Mouse (Mus musculus) stomach, postnatal 0 days (tissue): ENCODE measurements around the gene Caln1. TPM values are rescaled to one million over a fixed set of nuclear protein-coding genes. Genes with fewer than 3 reads are reported as not detected.

Source experiments
- ATAC-seq: fragments of 200-750 bp; cut with Nextera tagmentation; 2 replicates; pipeline ENCODE4 v1.8.0; 2017; ENCODE audit not compliant: low FRiP score, low TSS enrichment
- DNase-seq: peaks from one replicate; pipeline ENCODE4 v3.0.0-alpha.2; 2016; ENCODE audit warnings: low spot score
- H3K27ac ChIP-seq: fragments of 300-500 bp; sonication (generic); replicated peaks from 2 replicates; pipeline ENCODE4 v1.5.1; 2014; ENCODE audit warnings: mild to moderate bottlenecking, control low read depth
- H3K27me3 ChIP-seq: fragments of 300-500 bp; sonication (generic); 2 replicates; pipeline ENCODE4 v1.6.1; 2014; ENCODE audit warnings: low read length; ENCODE audit not compliant: control insufficient read depth, insufficient read depth
- H3K36me3 ChIP-seq: fragments of 300-500 bp; sonication (generic); 2 replicates; pipeline ENCODE4 v1.6.1; 2014; ENCODE audit warnings: low read length, mixed read lengths; ENCODE audit not compliant: control insufficient read depth, insufficient read depth
- H3K4me1 ChIP-seq: fragments of 300-500 bp; sonication (generic); replicated peaks from 2 replicates; pipeline ENCODE4 v1.6.1; 2014; ENCODE audit warnings: antibody characterized with exemption; ENCODE audit not compliant: control insufficient read depth, insufficient read depth
- H3K4me2 ChIP-seq: fragments of 300-500 bp; sonication (generic); replicated peaks from 2 replicates; pipeline ENCODE4 v1.6.1; 2014; ENCODE audit warnings: low read depth, mild to moderate bottlenecking, control low read depth, moderate library complexity
- H3K4me3 ChIP-seq: fragments of 300-500 bp; sonication (generic); 2 replicates; pipeline ENCODE4 v1.5.1; 2014; ENCODE audit warnings: low read depth, low read length, control low read depth
- H3K9ac ChIP-seq: fragments of 300-500 bp; sonication (generic); 2 replicates; pipeline ENCODE4 v1.6.1; 2014; ENCODE audit warnings: mild to moderate bottlenecking, low read length, control low read depth, mixed read lengths
- H3K9me3 ChIP-seq: fragments of 300-500 bp; sonication (generic); 2 replicates; pipeline ENCODE4 v1.6.1; 2016; ENCODE audit warnings: low read length; ENCODE audit not compliant: control insufficient read depth
- CTCF ChIP-seq: IDR thresholded peaks from 2 replicates; pipeline ENCODE4 v1.5.1; 2016; ENCODE audit warnings: antibody characterized with exemption, low read depth, mild to moderate bottlenecking, moderate library complexity
- EP300 ChIP-seq: optimal IDR thresholded peaks from 2 replicates; pipeline ENCODE3; 2016; ENCODE audit warnings: antibody characterized with exemption
- WGBS: fragments of 180-500 bp; shearing (Covaris S2); extraction: QIAGEN DNeasy Blood & Tissue Kit; methylation state at CpG from one replicate; pipeline ENCODE4 v1.1.7; 2014; 5-methylcytosine and 5-hydroxymethylcytosine counted together
- polyA plus RNA-seq: library from polyadenylated mRNA; unstranded; fragments of >200 nt; fragmentation: Nextera tagmentation; extraction: Ambion mirVana; gene quantifications from 2 replicates; pipeline ENCODE4 v1.2.1, GENCODE M21; 2015

The Caln1 gene
- polyA plus RNA-seq, 1 experiment from 2014 or later = 0.11 TPM

DNA sequence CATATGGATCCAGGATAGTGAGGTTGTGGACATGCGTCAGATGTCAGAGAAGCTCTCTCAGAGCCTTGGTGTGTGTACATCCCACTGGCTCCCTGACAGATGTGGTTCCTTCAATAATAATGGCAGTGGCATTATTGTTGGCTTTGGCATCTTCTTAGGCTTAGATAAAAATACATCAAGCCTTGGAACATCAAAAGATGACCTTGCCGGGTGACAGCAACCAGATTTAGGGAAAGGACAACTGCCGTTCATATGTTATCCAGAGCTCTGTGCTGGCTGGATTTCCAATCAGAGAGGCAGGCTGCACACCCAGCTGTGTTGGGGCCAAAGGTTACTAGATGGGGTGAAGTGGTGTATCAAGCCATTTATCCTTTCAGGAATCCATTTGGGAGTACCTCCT is 6.2 kb downstream of the Caln1 start:
- H3K27ac ChIP-seq = no peak overlapping the region
- WGBS = 85% methylated on average over 3 of the region's 3 CpGs

DNA sequence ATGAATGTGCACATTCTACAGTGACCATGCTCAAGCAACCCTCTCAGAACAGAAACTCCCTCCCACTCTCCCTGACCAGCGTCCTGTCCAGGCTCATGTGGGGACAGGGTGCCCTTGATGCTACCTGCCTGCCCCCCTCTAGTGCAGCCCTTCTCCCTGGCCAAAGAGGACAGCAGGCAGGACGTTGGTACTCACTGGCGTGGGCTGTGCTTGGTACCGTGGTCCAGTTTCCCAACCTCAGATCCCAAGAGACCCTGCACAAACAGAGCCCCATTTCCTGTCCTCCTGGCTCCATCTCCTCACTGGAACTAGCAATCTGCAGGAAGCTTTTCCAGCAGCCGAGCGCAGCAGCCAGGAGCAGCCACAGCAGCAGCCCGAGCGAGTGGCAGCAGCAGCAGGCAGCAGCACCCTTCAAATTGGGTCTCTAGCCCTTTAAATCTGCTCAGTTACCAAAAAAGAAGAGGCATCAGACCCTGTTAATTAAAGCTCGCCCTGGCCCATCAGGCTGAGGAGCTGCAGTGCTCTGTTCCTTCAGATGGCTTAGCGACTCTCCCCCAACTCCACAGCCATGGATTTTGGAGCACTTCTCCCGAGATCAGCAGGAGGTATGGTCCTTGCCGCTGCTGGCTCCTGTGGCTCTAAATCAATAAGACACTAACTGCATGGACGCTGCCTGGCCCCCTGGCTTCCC is 15.1 kb downstream of the Caln1 start, which contains the start of gene A330070K13Rik:
A330070K13Rik (minus strand) TSS at position 410 of the 691 bp plus-strand sequence.
- Histone ChIP-seq H3K36me3 (no peaks in the 10 kb centered on the region), H3K4me2 (no peak within 1 kb of the TSS), H3K27me3 (no peaks in the 10 kb centered on the region), H3K27ac (no peak within 1 kb of the TSS), H3K4me1 (no peaks in the 10 kb centered on the region), H3K9me3 (no peaks in the 10 kb centered on the region), H3K4me3 (no peak within 1 kb of the TSS), H3K9ac (no peak within 1 kb of the TSS)
- TF ChIP-seq CTCF (no peak), EP300 (no peak)
- ATAC-seq (no peak), DNase-seq (no peak)
- 16% methylated on average over 13 of the region's 13 CpGs for WGBS

More for the DNA sequence above, 6.2 kb downstream of the Caln1 start:
- TF ChIP-seq EP300 (no peak), CTCF (no peak)
- H3K9ac ChIP-seq = no peak overlapping the region
- H3K4me3 ChIP-seq = no peak overlapping the region
- H3K4me2 ChIP-seq = no peak overlapping the region
- DNase-seq (no peak), ATAC-seq (no peak)
- no peaks in the 10 kb centered on the region for H3K36me3 ChIP-seq
- H3K27me3 ChIP-seq = no peaks in the 10 kb centered on the region
- H3K4me1 ChIP-seq = no peaks in the 10 kb centered on the region
- no peaks in the 10 kb centered on the region for H3K9me3 ChIP-seq

DNA sequence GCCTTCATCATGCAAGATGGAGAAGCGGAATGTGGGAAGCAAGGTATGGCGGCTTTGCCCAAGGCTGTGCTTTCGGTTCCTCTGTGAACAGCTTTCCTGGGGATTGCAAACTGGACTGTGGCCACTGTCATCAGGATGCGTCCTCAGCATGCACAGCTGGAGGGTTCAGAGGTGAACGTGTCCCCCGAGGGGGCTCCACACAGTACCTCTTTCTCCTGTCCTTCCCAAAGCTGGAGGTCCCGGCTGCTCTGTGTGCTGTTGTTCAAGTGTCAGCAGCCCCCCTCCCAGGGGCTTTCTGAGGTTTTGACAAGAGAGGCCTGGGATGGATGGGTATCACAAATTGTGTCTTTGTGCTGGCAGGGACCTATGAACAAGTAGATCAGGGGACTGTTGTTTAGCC is 17.2 kb downstream of the Caln1 start:
- H3K27ac ChIP-seq = no peak overlapping the region
- TF ChIP-seq CTCF (no peak), EP300 (no peak)
- H3K27me3 ChIP-seq = no peaks in the 10 kb centered on the region
- H3K9me3 ChIP-seq = no peaks in the 10 kb centered on the region
- ATAC-seq = no peak
- H3K4me2 ChIP-seq = no peak overlapping the region
- 70% methylated on average over 7 of the region's 7 CpGs for WGBS
- DNase-seq = no peak
- H3K9ac ChIP-seq = no peak overlapping the region
- no peaks in the 10 kb centered on the region for H3K36me3 ChIP-seq
- no peaks in the 10 kb centered on the region for H3K4me1 ChIP-seq
- no peak overlapping the region for H3K4me3 ChIP-seq

DNA sequence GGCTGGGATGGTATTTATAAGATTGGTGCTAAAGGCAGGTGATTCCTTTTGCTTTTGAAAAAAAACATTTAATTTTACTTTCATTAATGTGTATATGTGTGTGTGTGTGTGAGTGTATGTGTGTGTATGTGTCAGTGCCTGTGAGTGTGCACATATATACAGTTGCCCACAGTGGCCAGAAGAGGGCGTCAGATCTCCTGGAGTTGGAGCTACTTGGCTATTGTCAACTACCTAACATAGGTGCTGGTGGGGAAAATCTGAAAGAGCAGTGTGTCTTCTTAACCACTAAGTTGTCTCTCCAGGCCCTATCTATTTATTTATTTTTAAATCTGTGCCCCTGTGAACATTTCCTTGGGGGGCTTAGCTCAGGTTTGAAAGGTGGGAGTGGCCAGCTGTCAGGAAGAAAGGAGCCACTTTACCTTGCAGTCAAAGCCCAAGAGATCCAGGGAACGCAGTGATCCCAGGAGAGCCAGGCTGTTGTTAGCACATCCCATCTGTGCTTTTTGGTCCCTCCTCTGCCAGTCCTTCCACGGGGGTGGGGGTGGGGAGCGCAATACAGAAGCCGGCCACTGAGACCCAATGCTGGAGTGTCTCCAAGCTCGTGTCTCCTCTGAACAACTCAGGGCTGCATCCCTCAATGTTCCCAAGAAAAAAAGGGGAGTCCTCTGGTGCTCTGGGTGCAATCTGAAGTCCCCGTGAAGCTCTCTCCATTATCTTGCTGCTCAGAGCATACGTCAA is 24.5 kb downstream of the Caln1 start:
- H3K4me1 ChIP-seq = no peaks in the 10 kb centered on the region
- H3K36me3 ChIP-seq = no peaks in the 10 kb centered on the region
- H3K27ac ChIP-seq = no peak overlapping the region
- WGBS = 53% methylated on average over 8 of the region's 8 CpGs
- no peak for ATAC-seq
- TF ChIP-seq CTCF = peak; percentile 8; the same call in 1 of the 2 replicates
- TF ChIP-seq EP300 = no peak
- no peak overlapping the region for H3K9ac ChIP-seq
- no peaks in the 10 kb centered on the region for H3K9me3 ChIP-seq
- H3K27me3 ChIP-seq = no peaks in the 10 kb centered on the region
- no peak overlapping the region for H3K4me3 ChIP-seq
- H3K4me2 ChIP-seq = no peak overlapping the region
- DNase-seq = no peak

DNA sequence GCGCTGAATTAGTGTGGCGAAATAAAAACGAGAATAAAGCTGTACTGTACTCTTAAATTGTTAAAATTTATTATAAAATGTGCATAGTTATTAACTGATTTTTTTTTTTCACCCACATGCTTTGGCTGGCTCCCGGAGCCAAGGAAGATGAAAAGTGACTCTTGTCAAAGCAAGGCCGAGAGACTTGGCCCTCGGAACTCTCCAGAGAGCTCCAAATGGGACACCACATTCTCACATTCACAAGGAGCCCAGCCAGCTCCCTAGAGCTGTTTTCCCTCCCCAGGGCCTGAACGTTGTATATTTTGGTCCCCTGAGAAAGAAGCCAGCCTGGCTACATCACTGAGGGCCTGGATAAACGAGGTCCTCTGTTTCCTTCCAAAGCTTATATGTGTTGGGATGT is 25.1 kb downstream of the Caln1 start:
- 63% methylated on average over 8 of the region's 8 CpGs for WGBS
- DNase-seq (no peak), ATAC-seq (no peak)
- H3K27ac ChIP-seq = no peak overlapping the region
- H3K27me3 ChIP-seq = no peaks in the 10 kb centered on the region
- no peaks in the 10 kb centered on the region for H3K4me1 ChIP-seq
- no peak overlapping the region for H3K9ac ChIP-seq
- no peaks in the 10 kb centered on the region for H3K9me3 ChIP-seq
- no peaks in the 10 kb centered on the region for H3K36me3 ChIP-seq
- TF ChIP-seq CTCF = no peak
- no peak for TF ChIP-seq EP300
- H3K4me2 ChIP-seq = no peak overlapping the region
- no peak overlapping the region for H3K4me3 ChIP-seq

DNA sequence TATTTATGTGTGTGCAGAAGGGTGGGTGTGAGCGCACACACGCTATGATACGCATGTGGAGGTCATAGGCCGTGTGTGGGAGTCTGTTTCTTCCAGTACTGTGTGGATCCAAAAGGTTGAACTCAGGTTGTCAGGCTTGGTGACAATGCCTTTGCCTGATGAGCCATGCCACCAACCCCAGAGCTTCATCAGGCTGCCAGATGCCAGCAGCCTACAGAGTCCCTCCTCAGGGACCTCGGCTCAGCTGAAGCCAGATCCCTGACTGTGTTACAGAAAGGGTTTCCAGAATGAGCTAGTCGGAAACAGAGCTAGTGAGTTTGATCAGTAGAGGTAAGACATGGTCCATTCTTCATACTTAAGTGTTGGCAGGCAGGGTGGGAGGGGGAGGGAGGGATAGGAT is 25.9 kb downstream of the Caln1 start:
- WGBS = 67% methylated on average over 6 of the region's 6 CpGs
- DNase-seq (no peak), ATAC-seq (no peak)
- Histone ChIP-seq H3K9me3 (no peaks in the 10 kb centered on the region), H3K36me3 (no peaks in the 10 kb centered on the region), H3K9ac (no peak overlapping the region), H3K4me1 (no peaks in the 10 kb centered on the region), H3K4me2 (no peak overlapping the region), H3K4me3 (no peak overlapping the region), H3K27ac (no peak overlapping the region), H3K27me3 (no peaks in the 10 kb centered on the region)
- TF ChIP-seq EP300 = no peak
